Mouse (Mus musculus): Measurements from ENCODE around the gene Mapk1ip1l.
A peak's percentile ranks its signal among the peaks of the same experiment; 100 is the strongest.

The Mapk1ip1l gene

GRCm38 (mm10) chr14:47297785-47298407, at the start of gene Mapk1ip1l:
Gene Mapk1ip1l, plus strand, starts transcription at chr14:47298266.
- peak; percentile 92 to 96 for DNase-seq

- no peak for DNase-seq
Measured at GRCm38 (mm10) chr14:47249839-47250238, 48.2 kb upstream of the Mapk1ip1l start.

GRCm38 (mm10) chr14:47264866-47265265, 33.2 kb upstream of the Mapk1ip1l start:
- DNase-seq = no peak

GRCm38 (mm10) chr14:47265829-47266228, 32.2 kb upstream of the Mapk1ip1l start:
- no peak for DNase-seq

GRCm38 (mm10) chr14:47269056-47269455, 29.0 kb upstream of the Mapk1ip1l start:
- DNase-seq = no peak

- DNase-seq = no peak
Measured at GRCm38 (mm10) chr14:47269706-47270105, 28.4 kb upstream of the Mapk1ip1l start.

GRCm38 (mm10) chr14:47273751-47274150, 24.3 kb upstream of the Mapk1ip1l start:
- DNase-seq = no peak

- DNase-seq = no peak
Measured at GRCm38 (mm10) chr14:47275417-47275816, 22.6 kb upstream of the Mapk1ip1l start.

GRCm38 (mm10) chr14:47276036-47276603, 21.9 kb upstream of the Mapk1ip1l start:
- DNase-seq = peak in 1 of 2 experiments; percentile 21

GRCm38 (mm10) chr14:47276637-47277393, 21.3 kb upstream of the Mapk1ip1l start, which contains the start of the genes Wdhd1 and Socs4:
Gene Wdhd1, minus strand, starts transcription at chr14:47276857.
Gene Socs4, plus strand, starts transcription at chr14:47276931.
- peak; percentile 96 to 97 for DNase-seq

GRCm38 (mm10) chr14:47279058-47279457, 19.0 kb upstream of the Mapk1ip1l start:
- no peak for DNase-seq

GRCm38 (mm10) chr14:47281535-47281934, 16.5 kb upstream of the Mapk1ip1l start:
- DNase-seq = no peak

GRCm38 (mm10) chr14:47283568-47283967, 14.5 kb upstream of the Mapk1ip1l start:
- no peak for DNase-seq

- no peak for DNase-seq
Measured at GRCm38 (mm10) chr14:47285271-47285670, 12.8 kb upstream of the Mapk1ip1l start.

GRCm38 (mm10) chr14:47286215-47286614, 11.9 kb upstream of the Mapk1ip1l start:
- no peak for DNase-seq

GRCm38 (mm10) chr14:47287021-47287420, 11.0 kb upstream of the Mapk1ip1l start:
- no peak for DNase-seq

- DNase-seq = no peak
Measured at GRCm38 (mm10) chr14:47291772-47292171, 6.3 kb upstream of the Mapk1ip1l start.

- DNase-seq = no peak
Measured at GRCm38 (mm10) chr14:47294136-47294535, 3.9 kb upstream of the Mapk1ip1l start.

- DNase-seq = no peak
Measured at GRCm38 (mm10) chr14:47296232-47296631, 1.8 kb upstream of the Mapk1ip1l start.

- DNase-seq = no peak
Measured at GRCm38 (mm10) chr14:47298408-47298792, 334 bp downstream of the Mapk1ip1l start.

GRCm38 (mm10) chr14:47298819-47299261, 774 bp downstream of the Mapk1ip1l start:
- peak; percentile 33 to 41 for DNase-seq

- no peak for DNase-seq
Measured at GRCm38 (mm10) chr14:47302885-47303680, 5.0 kb downstream of the Mapk1ip1l start.
